Mouse (Mus musculus): ENCODE data around the gene Olfr547.

Gene Olfr547

DNA sequence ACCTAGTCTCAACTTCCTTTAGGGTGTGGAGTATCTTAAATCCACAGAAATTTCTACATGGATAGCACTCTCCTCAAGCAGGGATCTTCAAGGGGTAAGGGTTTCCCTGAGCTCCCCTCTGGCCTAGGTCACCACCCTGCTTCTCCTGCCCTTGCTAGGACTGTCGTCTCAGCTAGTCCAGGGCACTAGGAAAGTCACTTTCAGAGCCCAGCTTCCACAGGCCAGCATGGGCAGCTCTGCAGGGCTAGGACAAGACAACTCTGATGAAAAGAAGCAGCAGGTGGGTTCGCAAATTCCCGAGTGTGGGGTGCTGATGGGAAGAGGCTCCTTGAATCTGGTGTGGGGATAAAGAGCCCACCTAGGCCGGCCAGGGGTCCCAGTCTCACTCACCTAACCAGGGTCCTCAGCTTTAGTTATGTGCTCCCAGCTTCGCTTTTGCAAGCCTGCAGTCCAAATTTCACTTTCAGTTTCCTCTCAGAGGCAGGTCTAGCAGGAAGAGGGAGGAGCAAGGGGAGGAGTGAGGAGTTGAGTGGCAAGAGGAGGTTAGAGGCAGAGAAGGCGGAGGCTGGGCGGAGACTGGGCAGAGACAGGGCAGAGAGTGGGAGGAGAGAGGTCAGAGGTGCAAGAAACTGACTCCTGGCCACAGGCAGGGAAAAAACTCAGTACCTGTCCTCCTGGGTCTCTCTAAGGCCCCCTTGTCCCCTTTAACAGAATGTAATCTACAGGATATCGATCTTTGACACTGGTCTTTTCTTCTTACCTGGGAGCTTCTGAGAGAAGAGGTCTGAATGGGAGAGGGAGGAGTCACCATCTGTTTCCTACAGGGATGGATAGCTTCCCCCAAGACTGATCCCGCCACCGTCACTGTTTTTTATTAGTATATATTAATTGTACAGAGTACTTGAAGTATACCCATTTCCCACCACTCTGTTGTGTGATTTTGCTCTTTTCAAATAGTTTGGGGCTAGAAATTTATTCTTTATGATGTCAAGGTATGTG lies 30.7 kb downstream of the Olfr547 start, which contains the start of gene Trim21:
TSS of gene Trim21 (minus strand) at position 488 of the 999 bp plus-strand sequence.
- intact Hi-C loops (cut with DNase I) = no loop called here

DNA sequence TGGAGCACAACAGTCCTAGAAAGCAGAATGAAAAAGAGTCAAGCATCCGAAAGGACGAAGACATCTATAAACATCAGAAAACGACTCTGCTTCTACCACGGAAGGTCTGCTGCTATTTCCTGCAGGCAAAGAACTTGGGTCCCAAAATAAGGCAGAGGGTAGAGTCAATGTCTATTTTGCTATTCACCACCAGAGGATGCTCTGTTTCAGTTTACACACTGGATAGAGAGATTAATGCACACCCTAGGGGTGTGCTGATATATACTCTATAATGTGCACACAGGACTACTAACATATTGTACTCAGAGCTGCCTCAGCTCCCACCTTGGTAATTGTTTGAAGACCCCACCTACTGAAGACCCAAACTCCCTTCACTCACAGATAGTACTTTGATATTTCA lies 31.7 kb downstream of the Olfr547 start:
- intact Hi-C loops (cut with DNase I) = no loop called here

DNA sequence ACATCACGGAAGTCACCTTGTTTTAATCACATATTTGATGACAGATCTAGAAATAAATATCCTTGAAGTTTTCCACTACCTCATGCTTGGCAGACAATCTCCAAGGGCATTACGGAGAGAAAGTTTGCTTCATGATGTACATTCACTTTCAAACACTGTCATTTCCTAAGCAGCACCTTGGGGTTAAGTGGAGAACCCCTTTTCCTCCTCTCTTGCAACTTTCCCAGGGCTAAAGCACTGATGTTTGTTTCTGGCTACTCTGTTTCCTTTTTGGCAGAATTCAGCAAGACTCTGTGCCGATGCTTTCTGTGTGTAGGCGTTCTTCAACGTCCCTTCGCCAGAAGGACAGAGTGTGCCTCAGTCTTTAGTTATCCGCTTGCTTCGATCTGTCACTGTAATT lies 36.6 kb downstream of the Olfr547 start, which contains the start of gene Olfr550:
TSS of gene Olfr550 (plus strand) at position 301 of the 400 bp plus-strand sequence.
- intact Hi-C loops (cut with DNase I) = no loop called here

DNA sequence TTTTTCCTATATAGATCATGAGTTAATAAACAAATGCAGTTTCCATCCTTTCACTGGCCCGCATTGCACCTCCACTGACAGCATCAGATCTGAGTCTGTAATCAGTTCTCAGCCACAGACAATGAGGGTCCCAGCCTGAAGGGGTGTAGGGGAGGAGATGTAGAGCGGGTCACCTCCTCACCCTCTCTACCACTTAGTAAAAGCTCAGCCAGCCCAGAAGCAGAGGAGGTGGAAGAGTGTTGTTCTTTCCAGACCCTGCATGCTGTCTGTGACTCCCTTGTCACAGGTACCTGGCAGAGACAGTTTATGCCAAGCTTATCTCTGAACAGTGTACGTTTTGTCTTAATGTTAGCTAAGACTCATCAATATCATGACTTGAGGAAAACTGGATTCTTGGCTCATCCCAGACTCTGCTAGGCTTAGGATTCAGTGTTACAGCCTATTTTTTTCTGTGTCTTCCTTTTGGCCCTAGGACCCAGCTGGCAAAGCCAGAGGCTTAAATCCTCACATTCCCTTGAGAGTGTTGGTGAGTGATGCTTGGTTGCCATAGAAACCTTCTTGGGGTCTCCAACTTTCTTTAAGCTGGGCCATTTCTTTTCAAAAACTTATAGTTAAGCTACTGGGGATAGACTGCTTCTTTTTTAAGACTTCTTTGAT lies 38.8 kb downstream of the Olfr547 start:
- intact Hi-C loops (cut with DNase I) = no loop called here

DNA sequence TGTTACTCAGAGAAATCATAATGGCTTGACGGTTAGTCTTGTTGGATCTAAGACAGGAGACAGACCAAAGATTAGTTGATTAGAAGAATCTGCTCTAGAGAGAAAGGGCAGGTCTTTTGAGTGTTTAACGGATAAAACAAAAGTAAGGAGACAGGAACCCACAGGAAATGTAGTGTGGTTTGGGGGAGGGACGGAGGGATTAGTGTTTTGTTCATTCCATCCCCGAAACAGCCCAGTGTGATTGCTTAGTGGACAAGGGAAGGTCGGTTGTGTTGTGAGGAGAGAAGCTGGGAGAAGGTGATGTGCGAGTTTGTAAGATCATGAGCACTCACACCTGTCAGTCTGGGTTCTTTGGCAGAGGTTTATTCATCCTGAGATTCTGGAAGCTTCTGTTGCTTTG lies 41.4 kb downstream of the Olfr547 start:
- intact Hi-C loops (cut with DNase I) = no loop called here

Measured in adrenal gland (tissue).